Mouse (Mus musculus): ENCODE data around the gene Smdt1. TPM values are rescaled to one million over a fixed set of nuclear protein-coding genes. Genes with fewer than 3 reads are reported as not detected.

Smdt1 gene
- polyA plus RNA-seq, 1 experiment = 481 TPM

DNA sequence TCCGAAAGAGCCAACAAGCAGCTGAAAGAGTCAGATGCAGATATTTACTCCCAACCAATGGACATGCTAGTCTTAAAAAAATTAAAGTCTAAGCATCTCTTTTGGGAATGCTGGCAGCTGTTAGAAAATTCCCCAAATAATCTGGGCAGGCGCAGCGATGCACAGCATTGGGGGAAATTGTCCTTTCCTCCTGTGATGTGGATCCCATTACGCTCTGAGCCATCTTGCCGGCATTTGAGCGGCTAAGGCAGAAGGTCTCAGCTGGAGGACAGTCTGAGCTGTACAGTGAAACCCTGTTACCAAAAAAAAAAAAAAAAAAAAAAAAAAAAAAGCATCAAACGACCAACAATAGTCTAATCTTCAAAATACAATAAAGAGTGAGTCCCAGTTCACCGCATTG is 16.6 kb upstream of the Smdt1 start:
- Histone ChIP-seq H3K79me3 (ENCODE audit: low read depth) (no peaks in the 10 kb centered on the region), H3K4me3 (ENCODE audit: insufficient read depth, poor library complexity, severe bottlenecking) (no peak overlapping the region), H3K36me3 (ENCODE audit: control insufficient read depth, insufficient read depth) (no peaks in the 10 kb centered on the region), H3ac (ENCODE audit: control insufficient read depth, insufficient read length, low read depth) (no peak overlapping the region), H3K79me2 (ENCODE audit: control insufficient read depth, insufficient read depth) (no peaks in the 10 kb centered on the region), H3K27me3 (ENCODE audit: control insufficient read depth, insufficient read depth, insufficient read length) (peaks cover 8% of the 10 kb centered on the region)
- TF ChIP-seq FOSL1 (IDR thresholded peaks at IDR 0.05; ENCODE audit: insufficient read depth, low read length, poor library complexity, severe bottlenecking) = no peak
- no peak for TF ChIP-seq MYOD1 (IDR thresholded peaks at IDR 0.05; ENCODE audit: control insufficient read depth, insufficient read length, low read depth)
- TF ChIP-seq CEBPB (IDR thresholded peaks at IDR 0.05; ENCODE audit: low read depth) = no peak
- no peak for TF ChIP-seq CTCF (IDR thresholded peaks at IDR 0.05; ENCODE audit: control insufficient read depth, insufficient read depth, insufficient read length)
- TF ChIP-seq MYOG (IDR thresholded peaks at IDR 0.05; ENCODE audit: control insufficient read depth, extremely low read depth, insufficient read length) = no peak

DNA sequence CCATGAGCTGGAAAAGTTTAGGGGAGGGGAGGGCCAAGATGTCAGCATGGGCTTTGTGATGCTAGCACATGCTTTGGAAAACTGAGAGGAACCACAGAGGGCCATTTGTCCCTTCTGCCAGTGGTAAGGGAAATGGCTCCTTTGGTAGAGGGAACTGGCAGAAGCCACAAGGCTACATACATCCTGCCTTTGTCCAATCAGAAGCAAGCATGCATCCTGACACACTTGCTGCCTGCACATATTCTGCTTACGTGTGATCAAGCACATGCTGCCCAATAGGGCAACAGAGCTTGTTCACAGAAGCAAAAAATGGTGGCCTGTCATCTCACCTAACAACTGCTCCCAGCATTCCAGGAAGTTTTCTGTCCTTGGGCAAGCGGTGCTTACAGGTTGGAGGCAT is 13.4 kb upstream of the Smdt1 start:
- Histone ChIP-seq H3K36me3 (ENCODE audit: control insufficient read depth, insufficient read depth) (no peaks in the 10 kb centered on the region), H3K4me3 (ENCODE audit: insufficient read depth, poor library complexity, severe bottlenecking) (no peak overlapping the region), H3ac (ENCODE audit: control insufficient read depth, insufficient read length, low read depth) (no peak overlapping the region), H3K79me3 (ENCODE audit: low read depth) (no peaks in the 10 kb centered on the region), H3K27me3 (ENCODE audit: control insufficient read depth, insufficient read depth, insufficient read length) (peaks cover 4% of the 10 kb centered on the region), H3K79me2 (ENCODE audit: control insufficient read depth, insufficient read depth) (no peaks in the 10 kb centered on the region)
- TF ChIP-seq CEBPB (IDR thresholded peaks at IDR 0.05; ENCODE audit: low read depth) (no peak), USF1 (IDR thresholded peaks at IDR 0.05; ENCODE audit: low read depth) (no peak), FOSL1 (IDR thresholded peaks at IDR 0.05; ENCODE audit: insufficient read depth, low read length, poor library complexity, severe bottlenecking) (no peak), MAX (IDR thresholded peaks at IDR 0.05) (no peak), MYOG (IDR thresholded peaks at IDR 0.05; ENCODE audit: control insufficient read depth, extremely low read depth, insufficient read length) (no peak), CTCF (IDR thresholded peaks at IDR 0.05; ENCODE audit: control insufficient read depth, insufficient read depth, insufficient read length) (no peak), MYOD1 (IDR thresholded peaks at IDR 0.05; ENCODE audit: control insufficient read depth, insufficient read length, low read depth) (no peak)

DNA sequence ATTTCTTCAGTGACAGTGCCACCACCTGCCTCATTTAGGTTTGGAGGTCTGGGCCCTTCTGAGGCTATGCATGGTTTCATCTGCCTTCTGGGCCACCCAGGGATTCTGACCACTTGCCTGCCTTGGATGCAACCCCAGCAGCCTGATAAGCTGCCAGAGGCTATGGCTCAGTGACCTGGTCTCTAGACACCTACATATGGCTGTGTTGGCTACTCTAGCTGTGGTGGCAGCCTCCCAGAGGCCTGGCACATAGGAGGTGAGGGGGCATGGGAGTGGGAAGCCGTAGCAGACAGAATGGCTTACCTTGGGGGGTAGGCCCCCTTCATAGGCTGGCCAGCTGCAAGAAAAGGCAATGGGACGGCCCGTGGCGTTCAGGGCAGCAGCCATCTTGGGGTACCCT is 3.6 kb upstream of the Smdt1 start:
- no peak overlapping the region for H3ac ChIP-seq (ENCODE audit: control insufficient read depth, insufficient read length, low read depth)
- no peaks in the 10 kb centered on the region for H3K27me3 ChIP-seq (ENCODE audit: control insufficient read depth, insufficient read depth, insufficient read length)
- peaks cover 15% of the 10 kb centered on the region for H3K36me3 ChIP-seq (ENCODE audit: control insufficient read depth, insufficient read depth)
- no peak for TF ChIP-seq CEBPB (IDR thresholded peaks at IDR 0.05; ENCODE audit: low read depth)
- no peak for TF ChIP-seq CTCF (IDR thresholded peaks at IDR 0.05; ENCODE audit: control insufficient read depth, insufficient read depth, insufficient read length)
- no peak for TF ChIP-seq MYOG (IDR thresholded peaks at IDR 0.05; ENCODE audit: control insufficient read depth, extremely low read depth, insufficient read length)
- no peak for TF ChIP-seq MYOD1 (IDR thresholded peaks at IDR 0.05; ENCODE audit: control insufficient read depth, insufficient read length, low read depth)
- TF ChIP-seq USF1 (IDR thresholded peaks at IDR 0.05; ENCODE audit: low read depth) = no peak
- no peak for TF ChIP-seq MAX (IDR thresholded peaks at IDR 0.05)
- TF ChIP-seq FOSL1 (IDR thresholded peaks at IDR 0.05; ENCODE audit: insufficient read depth, low read length, poor library complexity, severe bottlenecking) = no peak
- no peak overlapping the region for H3K4me3 ChIP-seq (ENCODE audit: insufficient read depth, poor library complexity, severe bottlenecking)
- no peaks in the 10 kb centered on the region for H3K79me3 ChIP-seq (ENCODE audit: low read depth)
- H3K79me2 ChIP-seq (ENCODE audit: control insufficient read depth, insufficient read depth) = peaks cover 10% of the 10 kb centered on the region

DNA sequence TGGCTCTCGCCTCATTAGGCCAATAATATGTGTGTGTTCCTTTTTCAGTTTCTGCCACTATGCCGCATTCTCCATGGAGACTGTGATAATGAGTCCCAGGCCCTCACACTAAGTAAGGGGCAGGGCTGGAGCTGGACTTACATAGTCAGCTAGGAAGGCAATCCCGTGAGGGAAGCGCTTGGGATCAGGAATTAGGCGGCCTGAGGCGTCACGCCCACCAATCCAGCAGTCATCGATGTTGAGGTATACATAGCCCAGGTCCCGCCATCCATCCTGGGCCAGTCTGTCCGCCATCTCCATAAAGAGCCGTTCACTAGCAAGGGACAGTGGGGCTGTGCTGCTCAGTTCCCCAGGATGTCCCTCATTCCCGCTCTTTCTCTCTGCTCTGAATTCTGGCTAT is 2.1 kb upstream of the Smdt1 start:
- Histone ChIP-seq H3K4me3 (ENCODE audit: insufficient read depth, poor library complexity, severe bottlenecking) (no peak overlapping the region), H3K36me3 (ENCODE audit: control insufficient read depth, insufficient read depth) (peaks cover 15% of the 10 kb centered on the region), H3K79me2 (ENCODE audit: control insufficient read depth, insufficient read depth) (peaks cover 10% of the 10 kb centered on the region), H3K27me3 (ENCODE audit: control insufficient read depth, insufficient read depth, insufficient read length) (no peaks in the 10 kb centered on the region), H3ac (ENCODE audit: control insufficient read depth, insufficient read length, low read depth) (no peak overlapping the region), H3K79me3 (ENCODE audit: low read depth) (no peaks in the 10 kb centered on the region)
- no peak for TF ChIP-seq FOSL1 (IDR thresholded peaks at IDR 0.05; ENCODE audit: insufficient read depth, low read length, poor library complexity, severe bottlenecking)

DNA sequence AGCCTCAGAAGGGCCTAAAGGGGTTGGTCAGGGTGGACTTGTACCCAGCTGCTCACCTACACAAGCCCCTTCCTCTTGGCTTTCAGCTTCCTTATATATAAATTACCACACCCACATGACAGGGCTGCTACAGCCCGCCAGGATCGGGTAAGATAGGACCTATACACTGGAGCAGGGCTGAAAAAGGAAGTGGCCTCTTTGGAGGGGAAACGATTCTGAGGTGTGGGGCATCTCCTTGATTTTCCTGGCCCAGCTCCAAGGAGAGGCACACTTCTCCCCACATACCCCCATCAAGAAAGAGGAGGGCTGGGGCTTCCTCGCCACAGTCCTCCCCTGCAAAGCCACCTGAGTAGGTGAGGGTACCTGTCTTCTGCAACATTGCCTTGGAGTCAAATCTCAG is 884 bp upstream of the Smdt1 start:
- Histone ChIP-seq H3K36me3 (ENCODE audit: control insufficient read depth, insufficient read depth) (peaks cover 15% of the 10 kb centered on the region), H3K79me2 (ENCODE audit: control insufficient read depth, insufficient read depth) (peaks cover 10% of the 10 kb centered on the region), H3K79me3 (ENCODE audit: low read depth) (no peaks in the 10 kb centered on the region), H3K4me3 (ENCODE audit: insufficient read depth, poor library complexity, severe bottlenecking) (peak overlapping the region; percentile 66), H3ac (ENCODE audit: control insufficient read depth, insufficient read length, low read depth) (peak overlapping the region; percentile 39), H3K27me3 (ENCODE audit: control insufficient read depth, insufficient read depth, insufficient read length) (no peaks in the 10 kb centered on the region)
- TF ChIP-seq MYOG (IDR thresholded peaks at IDR 0.05; ENCODE audit: control insufficient read depth, extremely low read depth, insufficient read length) = no peak
- TF ChIP-seq USF1 (IDR thresholded peaks at IDR 0.05; ENCODE audit: low read depth) = no peak
- no peak for TF ChIP-seq FOSL1 (IDR thresholded peaks at IDR 0.05; ENCODE audit: insufficient read depth, low read length, poor library complexity, severe bottlenecking)

DNA sequence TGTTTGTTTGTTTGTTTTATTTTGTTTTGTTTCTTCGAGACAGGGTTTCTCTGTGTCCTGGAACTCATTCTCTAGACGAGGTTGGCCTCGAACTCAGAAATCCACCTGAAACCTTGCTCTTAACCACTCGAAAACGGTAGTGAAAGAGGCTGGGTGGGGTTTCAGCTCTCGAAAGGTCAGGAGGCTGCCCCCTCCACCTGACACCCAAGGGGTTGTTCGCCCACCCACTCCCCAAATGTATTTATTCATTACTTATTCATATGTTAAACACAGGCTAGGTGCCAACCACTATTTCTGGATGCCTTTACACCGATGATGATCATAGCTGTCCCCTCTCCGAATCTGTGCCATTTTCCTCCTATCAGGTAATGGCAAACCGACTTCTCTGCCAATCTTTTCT is 391 bp downstream of the Smdt1 start:
- Histone ChIP-seq H3K27me3 (ENCODE audit: control insufficient read depth, insufficient read depth, insufficient read length) (no peaks in the 10 kb centered on the region), H3K79me2 (ENCODE audit: control insufficient read depth, insufficient read depth) (peaks cover 10% of the 10 kb centered on the region), H3K4me3 (ENCODE audit: insufficient read depth, poor library complexity, severe bottlenecking) (no peak overlapping the region), H3ac (ENCODE audit: control insufficient read depth, insufficient read length, low read depth) (no peak overlapping the region), H3K36me3 (ENCODE audit: control insufficient read depth, insufficient read depth) (peaks cover 14% of the 10 kb centered on the region), H3K79me3 (ENCODE audit: low read depth) (no peaks in the 10 kb centered on the region)
- TF ChIP-seq MYOD1 (IDR thresholded peaks at IDR 0.05; ENCODE audit: control insufficient read depth, insufficient read length, low read depth) (no peak), USF1 (IDR thresholded peaks at IDR 0.05; ENCODE audit: low read depth) (no peak), CEBPB (IDR thresholded peaks at IDR 0.05; ENCODE audit: low read depth) (no peak), CTCF (IDR thresholded peaks at IDR 0.05; ENCODE audit: control insufficient read depth, insufficient read depth, insufficient read length) (no peak), MYOG (IDR thresholded peaks at IDR 0.05; ENCODE audit: control insufficient read depth, extremely low read depth, insufficient read length) (no peak), FOSL1 (IDR thresholded peaks at IDR 0.05; ENCODE audit: insufficient read depth, low read length, poor library complexity, severe bottlenecking) (no peak), MAX (IDR thresholded peaks at IDR 0.05) (no peak)

All from C2C12 (cell line).